Mouse (Mus musculus): ENCODE measurements around the gene Lyrm2.

DNA sequence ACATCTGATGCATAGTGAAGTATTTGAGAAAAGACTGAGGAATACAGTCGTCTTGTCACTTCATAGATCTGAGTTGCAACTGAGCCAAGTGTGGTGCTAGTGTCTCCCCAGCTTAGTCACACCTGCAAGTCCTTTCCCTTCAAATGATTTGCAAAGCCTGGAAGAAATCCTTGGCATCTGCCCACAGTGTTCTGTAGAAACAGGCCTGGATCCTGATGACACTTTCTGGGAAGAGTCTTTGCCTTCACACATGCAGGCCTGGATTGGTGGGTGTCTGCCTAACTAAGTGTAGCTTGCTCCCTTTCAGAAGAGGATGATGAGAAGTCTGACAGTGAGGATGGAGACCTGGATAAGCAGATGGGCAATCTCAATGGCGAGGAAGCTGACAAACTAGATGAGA lies 42.6 kb upstream of the Lyrm2 start:
- no peak for TF ChIP-seq POLR2A (IDR thresholded peaks at IDR 0.05; ENCODE audit: extremely low read depth, insufficient read depth, low read length)
- no peak for TF ChIP-seq CTCF (IDR thresholded peaks at IDR 0.05; ENCODE audit: low read depth, low read length)
